Mouse (Mus musculus): Measurements from ENCODE around the gene Asb6. TPM values are rescaled to one million over a fixed set of nuclear protein-coding genes. Genes with fewer than 3 reads are reported as not detected.

Gene Asb6
- total and polyA plus RNA-seq, 2 experiments = 4.6 to 17.4 TPM

GRCm38 (mm10) chr2:30807648-30808295 is 22.4 kb downstream of the Asb6 start, which contains the start of gene Ntmt1:
Gene Ntmt1, plus strand, starts transcription at chr2:30807826.
- TF ChIP-seq POLR2A (IDR thresholded peaks at IDR 0.05; ENCODE audit: extremely low read depth, insufficient read depth, low read length) = peak; percentile 86
- no peak for TF ChIP-seq CTCF (IDR thresholded peaks at IDR 0.05; ENCODE audit: low read depth, low read length)
- H3K27ac ChIP-seq (replicated peaks; ENCODE audit: insufficient read depth, low read depth, low read length) = peak within 1 kb of the TSS; percentile 61
- peak; percentile 97 for DNase-seq (ENCODE audit: extremely low read depth, low read depth, low spot score)
- H3K36me3 ChIP-seq (ENCODE audit: control insufficient read depth, insufficient read depth, low read length) = no peaks in the 10 kb centered on the region
- peaks cover 10% of the 10 kb centered on the region; the same call in 1 of the 2 replicates for H3K79me2 ChIP-seq (ENCODE audit: control insufficient read depth, insufficient read depth, low read length)
- WGBS = under 1% methylated on average over 42 of the region's 44 CpGs
- H3K27me3 ChIP-seq (ENCODE audit: control insufficient read depth, insufficient read depth, low read length) = no peaks in the 10 kb centered on the region
- H3K4me1 ChIP-seq (ENCODE audit: control insufficient read depth, insufficient read depth, low read length) = peaks cover 7% of the 10 kb centered on the region
- H3K9ac ChIP-seq (ENCODE audit: low read depth, low read length) = peak within 1 kb of the TSS; percentile 80
- peak within 1 kb of the TSS; percentile 69 for H3K4me3 ChIP-seq (ENCODE audit: insufficient read depth, low read depth, low read length)

- H3K79me2 ChIP-seq (ENCODE audit: control insufficient read depth, insufficient read depth, low read length) = peaks cover 10% of the 10 kb centered on the region; the same call in 1 of the 2 replicates
- H3K27me3 ChIP-seq (ENCODE audit: control insufficient read depth, insufficient read depth, low read length) = no peaks in the 10 kb centered on the region
- no peak for DNase-seq (ENCODE audit: extremely low read depth, low read depth, low spot score)
- 11% methylated on average over 28 of the region's 28 CpGs for WGBS
- H3K9ac ChIP-seq (ENCODE audit: low read depth, low read length) = peak overlapping the region; percentile 33; the same call in 1 of the 2 replicates
- H3K4me3 ChIP-seq (ENCODE audit: insufficient read depth, low read depth, low read length) = peak overlapping the region; percentile 43
- H3K27ac ChIP-seq (replicated peaks; ENCODE audit: insufficient read depth, low read depth, low read length) = no peak overlapping the region
- H3K4me1 ChIP-seq (ENCODE audit: control insufficient read depth, insufficient read depth, low read length) = peaks cover 7% of the 10 kb centered on the region
- H3K36me3 ChIP-seq (ENCODE audit: control insufficient read depth, insufficient read depth, low read length) = no peaks in the 10 kb centered on the region
- TF ChIP-seq POLR2A (IDR thresholded peaks at IDR 0.05; ENCODE audit: extremely low read depth, insufficient read depth, low read length) (no peak), CTCF (IDR thresholded peaks at IDR 0.05; ENCODE audit: low read depth, low read length) (no peak)
Measured at GRCm38 (mm10) chr2:30807147-30807647, 22.9 kb downstream of the Asb6 start.

- H3K4me1 ChIP-seq (ENCODE audit: control insufficient read depth, insufficient read depth, low read length) = peaks cover 10% of the 10 kb centered on the region
- H3K79me2 ChIP-seq (ENCODE audit: control insufficient read depth, insufficient read depth, low read length) = peaks cover 10% of the 10 kb centered on the region; the same call in 1 of the 2 replicates
- no peak overlapping the region for H3K27ac ChIP-seq (replicated peaks; ENCODE audit: insufficient read depth, low read depth, low read length)
- no peaks in the 10 kb centered on the region for H3K36me3 ChIP-seq (ENCODE audit: control insufficient read depth, insufficient read depth, low read length)
- 91% methylated on average over 2 of the region's 2 CpGs for WGBS
- no peak for TF ChIP-seq CTCF (IDR thresholded peaks at IDR 0.05; ENCODE audit: low read depth, low read length)
- TF ChIP-seq POLR2A (IDR thresholded peaks at IDR 0.05; ENCODE audit: extremely low read depth, insufficient read depth, low read length) = no peak
- H3K4me3 ChIP-seq (ENCODE audit: insufficient read depth, low read depth, low read length) = no peak overlapping the region
- peaks cover 8% of the 10 kb centered on the region for H3K27me3 ChIP-seq (ENCODE audit: control insufficient read depth, insufficient read depth, low read length)
- DNase-seq (ENCODE audit: extremely low read depth, low read depth, low spot score) = no peak
- no peak overlapping the region for H3K9ac ChIP-seq (ENCODE audit: low read depth, low read length)
Measured at GRCm38 (mm10) chr2:30805983-30806382, 24.1 kb downstream of the Asb6 start.

- Histone ChIP-seq H3K9ac (ENCODE audit: low read depth, low read length) (no peak within 1 kb of the TSS), H3K27me3 (ENCODE audit: control insufficient read depth, insufficient read depth, low read length) (peaks cover 9% of the 10 kb centered on the region), H3K4me3 (ENCODE audit: insufficient read depth, low read depth, low read length) (no peak within 1 kb of the TSS), H3K79me2 (ENCODE audit: control insufficient read depth, insufficient read depth, low read length) (peaks cover 3% of the 10 kb centered on the region; the same call in 1 of the 2 replicates), H3K36me3 (ENCODE audit: control insufficient read depth, insufficient read depth, low read length) (no peaks in the 10 kb centered on the region), H3K27ac (replicated peaks; ENCODE audit: insufficient read depth, low read depth, low read length) (no peak within 1 kb of the TSS), H3K4me1 (ENCODE audit: control insufficient read depth, insufficient read depth, low read length) (peaks cover 7% of the 10 kb centered on the region)
- WGBS = 89% methylated on average over 3 of the region's 3 CpGs
- no peak for TF ChIP-seq POLR2A (IDR thresholded peaks at IDR 0.05; ENCODE audit: extremely low read depth, insufficient read depth, low read length)
- no peak for TF ChIP-seq CTCF (IDR thresholded peaks at IDR 0.05; ENCODE audit: low read depth, low read length)
- DNase-seq (ENCODE audit: extremely low read depth, low read depth, low spot score) = no peak
Measured at GRCm38 (mm10) chr2:30803604-30804003, 26.5 kb downstream of the Asb6 start, which contains the start of gene 1700001O22Rik. Gene 1700001O22Rik, minus strand, starts transcription at chr2:30803661.

- no peak for TF ChIP-seq POLR2A (IDR thresholded peaks at IDR 0.05; ENCODE audit: extremely low read depth, insufficient read depth, low read length)
- TF ChIP-seq CTCF (IDR thresholded peaks at IDR 0.05; ENCODE audit: low read depth, low read length) = no peak
- peaks cover 3% of the 10 kb centered on the region; the same call in 1 of the 2 replicates for H3K4me1 ChIP-seq (ENCODE audit: control insufficient read depth, insufficient read depth, low read length)
- WGBS = 5% methylated on average over 77 of the region's 77 CpGs
- peak overlapping the region; percentile 35; the same call in 1 of the 2 replicates for H3K4me3 ChIP-seq (ENCODE audit: insufficient read depth, low read depth, low read length)
- H3K79me2 ChIP-seq (ENCODE audit: control insufficient read depth, insufficient read depth, low read length) = no peaks in the 10 kb centered on the region
- no peak overlapping the region for H3K27ac ChIP-seq (replicated peaks; ENCODE audit: insufficient read depth, low read depth, low read length)
- no peak for DNase-seq (ENCODE audit: extremely low read depth, low read depth, low spot score)
- no peaks in the 10 kb centered on the region for H3K36me3 ChIP-seq (ENCODE audit: control insufficient read depth, insufficient read depth, low read length)
- peaks cover 9% of the 10 kb centered on the region for H3K27me3 ChIP-seq (ENCODE audit: control insufficient read depth, insufficient read depth, low read length)
- peak overlapping the region; percentile 39 for H3K9ac ChIP-seq (ENCODE audit: low read depth, low read length)
Measured at GRCm38 (mm10) chr2:30801067-30801852, 28.9 kb downstream of the Asb6 start.
